Mouse (Mus musculus): ENCODE results near the gene Gpr4. TPM values are rescaled to one million over a fixed set of nuclear protein-coding genes. Genes with fewer than 3 reads are reported as not detected.

Gene Gpr4
- polyA plus RNA-seq, 1 experiment from 2014 or later = 2.9 TPM

- H3K4me3 ChIP-seq (ENCODE audit: low read depth, low read length) = peak overlapping the region; percentile 60
- H3K4me2 ChIP-seq (ENCODE audit: low read depth, low read length) = peak overlapping the region; percentile 67
- H3K9me3 ChIP-seq (ENCODE audit: control insufficient read depth, low read length) = no peaks in the 10 kb centered on the region
- H3K36me3 ChIP-seq (ENCODE audit: control insufficient read depth, insufficient read depth, low read length) = no peaks in the 10 kb centered on the region
- H3K27me3 ChIP-seq (ENCODE audit: control insufficient read depth, insufficient read depth, low read length) = no peaks in the 10 kb centered on the region
- H3K27ac ChIP-seq (ENCODE audit: low read depth, low read length) = peak overlapping the region; percentile 100
- peak overlapping the region; percentile 64 for H3K9ac ChIP-seq (replicated peaks; ENCODE audit: low read depth, low read length)
- ATAC-seq (ENCODE audit: low read depth) = no peak
- WGBS = 47% methylated on average over 5 of the region's 5 CpGs
- peaks cover 20% of the 10 kb centered on the region for H3K4me1 ChIP-seq (ENCODE audit: control insufficient read depth, insufficient read depth, low read length)
Measured at GRCm38 (mm10) chr7:19229404-19229803, 17.1 kb downstream of the Gpr4 start.

GRCm38 (mm10) chr7:19230041-19230580, 17.8 kb downstream of the Gpr4 start:
- H3K27ac ChIP-seq (ENCODE audit: low read depth, low read length) = no peak overlapping the region
- WGBS = 94% methylated on average over 2 of the region's 2 CpGs
- peaks cover 20% of the 10 kb centered on the region for H3K4me1 ChIP-seq (ENCODE audit: control insufficient read depth, insufficient read depth, low read length)
- H3K9me3 ChIP-seq (ENCODE audit: control insufficient read depth, low read length) = no peaks in the 10 kb centered on the region
- H3K36me3 ChIP-seq (ENCODE audit: control insufficient read depth, insufficient read depth, low read length) = no peaks in the 10 kb centered on the region
- no peak overlapping the region for H3K4me3 ChIP-seq (ENCODE audit: low read depth, low read length)
- no peak overlapping the region for H3K9ac ChIP-seq (replicated peaks; ENCODE audit: low read depth, low read length)
- no peaks in the 10 kb centered on the region for H3K27me3 ChIP-seq (ENCODE audit: control insufficient read depth, insufficient read depth, low read length)
- H3K4me2 ChIP-seq (ENCODE audit: low read depth, low read length) = 0 out of 2 replicates have a peak overlapping the region, but pooled peaks have one; percentile 67
- no peak for ATAC-seq (ENCODE audit: low read depth)

- H3K4me1 ChIP-seq (ENCODE audit: control insufficient read depth, insufficient read depth, low read length) = peaks cover 20% of the 10 kb centered on the region
- no peaks in the 10 kb centered on the region for H3K36me3 ChIP-seq (ENCODE audit: control insufficient read depth, insufficient read depth, low read length)
- no peak overlapping the region for H3K27ac ChIP-seq (ENCODE audit: low read depth, low read length)
- no peaks in the 10 kb centered on the region for H3K9me3 ChIP-seq (ENCODE audit: control insufficient read depth, low read length)
- no peak overlapping the region for H3K9ac ChIP-seq (replicated peaks; ENCODE audit: low read depth, low read length)
- H3K27me3 ChIP-seq (ENCODE audit: control insufficient read depth, insufficient read depth, low read length) = no peaks in the 10 kb centered on the region
- no peak overlapping the region for H3K4me3 ChIP-seq (ENCODE audit: low read depth, low read length)
- 98% methylated on average over 5 of the region's 5 CpGs for WGBS
- no peak for ATAC-seq (ENCODE audit: low read depth)
- no peak overlapping the region for H3K4me2 ChIP-seq (ENCODE audit: low read depth, low read length)
Measured at GRCm38 (mm10) chr7:19230899-19231298, 18.6 kb downstream of the Gpr4 start.

GRCm38 (mm10) chr7:19231849-19232248, 19.5 kb downstream of the Gpr4 start:
- H3K36me3 ChIP-seq (ENCODE audit: control insufficient read depth, insufficient read depth, low read length) = no peaks in the 10 kb centered on the region
- H3K4me1 ChIP-seq (ENCODE audit: control insufficient read depth, insufficient read depth, low read length) = peaks cover 17% of the 10 kb centered on the region
- H3K9me3 ChIP-seq (ENCODE audit: control insufficient read depth, low read length) = no peaks in the 10 kb centered on the region
- H3K9ac ChIP-seq (replicated peaks; ENCODE audit: low read depth, low read length) = no peak overlapping the region
- 97% methylated on average over 3 of the region's 3 CpGs for WGBS
- no peak overlapping the region for H3K4me3 ChIP-seq (ENCODE audit: low read depth, low read length)
- no peak overlapping the region for H3K4me2 ChIP-seq (ENCODE audit: low read depth, low read length)
- no peak for ATAC-seq (ENCODE audit: low read depth)
- no peaks in the 10 kb centered on the region for H3K27me3 ChIP-seq (ENCODE audit: control insufficient read depth, insufficient read depth, low read length)
- no peak overlapping the region for H3K27ac ChIP-seq (ENCODE audit: low read depth, low read length)

- ATAC-seq (ENCODE audit: low read depth) = no peak
- no peak overlapping the region for H3K9ac ChIP-seq (replicated peaks; ENCODE audit: low read depth, low read length)
- no peak overlapping the region for H3K27ac ChIP-seq (ENCODE audit: low read depth, low read length)
- H3K9me3 ChIP-seq (ENCODE audit: control insufficient read depth, low read length) = no peaks in the 10 kb centered on the region
- no peaks in the 10 kb centered on the region for H3K27me3 ChIP-seq (ENCODE audit: control insufficient read depth, insufficient read depth, low read length)
- H3K4me2 ChIP-seq (ENCODE audit: low read depth, low read length) = no peak overlapping the region
- WGBS = 85% methylated on average over 5 of the region's 5 CpGs
- H3K4me3 ChIP-seq (ENCODE audit: low read depth, low read length) = no peak overlapping the region
- no peaks in the 10 kb centered on the region for H3K36me3 ChIP-seq (ENCODE audit: control insufficient read depth, insufficient read depth, low read length)
- peaks cover 8% of the 10 kb centered on the region for H3K4me1 ChIP-seq (ENCODE audit: control insufficient read depth, insufficient read depth, low read length)
Measured at GRCm38 (mm10) chr7:19234652-19235051, 22.3 kb downstream of the Gpr4 start.

- H3K4me2 ChIP-seq (ENCODE audit: low read depth, low read length) = no peak overlapping the region
- H3K9ac ChIP-seq (replicated peaks; ENCODE audit: low read depth, low read length) = no peak overlapping the region
- no peak overlapping the region for H3K27ac ChIP-seq (ENCODE audit: low read depth, low read length)
- no peaks in the 10 kb centered on the region for H3K36me3 ChIP-seq (ENCODE audit: control insufficient read depth, insufficient read depth, low read length)
- 95% methylated on average over 2 of the region's 2 CpGs for WGBS
- H3K4me3 ChIP-seq (ENCODE audit: low read depth, low read length) = no peak overlapping the region
- H3K9me3 ChIP-seq (ENCODE audit: control insufficient read depth, low read length) = no peaks in the 10 kb centered on the region
- H3K27me3 ChIP-seq (ENCODE audit: control insufficient read depth, insufficient read depth, low read length) = no peaks in the 10 kb centered on the region
- ATAC-seq (ENCODE audit: low read depth) = no peak
- 0 out of 2 replicates have a peak, but pooled peaks cover 3% of the 10 kb centered on the region for H3K4me1 ChIP-seq (ENCODE audit: control insufficient read depth, insufficient read depth, low read length)
Measured at GRCm38 (mm10) chr7:19235092-19235671, 22.8 kb downstream of the Gpr4 start.

GRCm38 (mm10) chr7:19236411-19236810, 24.1 kb downstream of the Gpr4 start:
- WGBS = 81% methylated on average over 2 of the region's 2 CpGs
- no peak overlapping the region for H3K4me2 ChIP-seq (ENCODE audit: low read depth, low read length)
- no peak for ATAC-seq (ENCODE audit: low read depth)
- H3K27ac ChIP-seq (ENCODE audit: low read depth, low read length) = no peak overlapping the region
- no peak overlapping the region for H3K9ac ChIP-seq (replicated peaks; ENCODE audit: low read depth, low read length)
- H3K27me3 ChIP-seq (ENCODE audit: control insufficient read depth, insufficient read depth, low read length) = no peaks in the 10 kb centered on the region
- no peaks in the 10 kb centered on the region for H3K9me3 ChIP-seq (ENCODE audit: control insufficient read depth, low read length)
- no peak overlapping the region for H3K4me3 ChIP-seq (ENCODE audit: low read depth, low read length)
- H3K36me3 ChIP-seq (ENCODE audit: control insufficient read depth, insufficient read depth, low read length) = no peaks in the 10 kb centered on the region
- H3K4me1 ChIP-seq (ENCODE audit: control insufficient read depth, insufficient read depth, low read length) = no peaks in the 10 kb centered on the region

GRCm38 (mm10) chr7:19238344-19238743, 26.0 kb downstream of the Gpr4 start:
- H3K9ac ChIP-seq (replicated peaks; ENCODE audit: low read depth, low read length) = no peak overlapping the region
- 100% methylated on average over 4 of the region's 4 CpGs for WGBS
- H3K27ac ChIP-seq (ENCODE audit: low read depth, low read length) = no peak overlapping the region
- no peak for ATAC-seq (ENCODE audit: low read depth)
- no peak overlapping the region for H3K4me2 ChIP-seq (ENCODE audit: low read depth, low read length)
- H3K36me3 ChIP-seq (ENCODE audit: control insufficient read depth, insufficient read depth, low read length) = no peaks in the 10 kb centered on the region
- H3K9me3 ChIP-seq (ENCODE audit: control insufficient read depth, low read length) = no peaks in the 10 kb centered on the region
- no peak overlapping the region for H3K4me3 ChIP-seq (ENCODE audit: low read depth, low read length)
- no peaks in the 10 kb centered on the region for H3K27me3 ChIP-seq (ENCODE audit: control insufficient read depth, insufficient read depth, low read length)
- H3K4me1 ChIP-seq (ENCODE audit: control insufficient read depth, insufficient read depth, low read length) = no peaks in the 10 kb centered on the region

- no peak overlapping the region for H3K27ac ChIP-seq (ENCODE audit: low read depth, low read length)
Measured at GRCm38 (mm10) chr7:19239423-19239822, 27.1 kb downstream of the Gpr4 start.

More at GRCm38 (mm10) chr7:19239423-19239822, 27.1 kb downstream of the Gpr4 start:
- no peaks in the 10 kb centered on the region for H3K4me1 ChIP-seq (ENCODE audit: control insufficient read depth, insufficient read depth, low read length)
- H3K9me3 ChIP-seq (ENCODE audit: control insufficient read depth, low read length) = no peaks in the 10 kb centered on the region
- peak; percentile 90 for ATAC-seq (ENCODE audit: low read depth)
- no peak overlapping the region for H3K4me3 ChIP-seq (ENCODE audit: low read depth, low read length)
- no peaks in the 10 kb centered on the region for H3K36me3 ChIP-seq (ENCODE audit: control insufficient read depth, insufficient read depth, low read length)
- WGBS = 4% methylated on average over 1 of the region's 1 CpGs
- H3K4me2 ChIP-seq (ENCODE audit: low read depth, low read length) = no peak overlapping the region
- no peaks in the 10 kb centered on the region for H3K27me3 ChIP-seq (ENCODE audit: control insufficient read depth, insufficient read depth, low read length)
- no peak overlapping the region for H3K9ac ChIP-seq (replicated peaks; ENCODE audit: low read depth, low read length)
